Mouse (Mus musculus) lung, postnatal 36 days (tissue): Measurements from ENCODE around the gene AI837181.
"Not testable (repeated sequence)": the region's sequence is repeated elsewhere in the genome, so short reads cannot be mapped to it uniquely, and the experiment has no call there.

ENCODE experiments used
- DNase-seq: peaks from one replicate; pipeline ENCODE4 v3.0.0; 2022; ENCODE audit warnings: mixed read lengths

Gene AI837181

GRCm38 (mm10) chr19:5424782-5425741, at the start of gene AI837181, which contains the start of gene Drap1:
TSS of gene AI837181 (plus strand) at chr19:5425144.
TSS of gene Drap1 (minus strand) at chr19:5424979.
- peak; percentile 95 for DNase-seq

GRCm38 (mm10) chr19:5377446-5377845, 47.5 kb upstream of the AI837181 start:
- no peak for DNase-seq

- no peak for DNase-seq
Observed at GRCm38 (mm10) chr19:5383326-5383725, 41.6 kb upstream of the AI837181 start.

DNA sequence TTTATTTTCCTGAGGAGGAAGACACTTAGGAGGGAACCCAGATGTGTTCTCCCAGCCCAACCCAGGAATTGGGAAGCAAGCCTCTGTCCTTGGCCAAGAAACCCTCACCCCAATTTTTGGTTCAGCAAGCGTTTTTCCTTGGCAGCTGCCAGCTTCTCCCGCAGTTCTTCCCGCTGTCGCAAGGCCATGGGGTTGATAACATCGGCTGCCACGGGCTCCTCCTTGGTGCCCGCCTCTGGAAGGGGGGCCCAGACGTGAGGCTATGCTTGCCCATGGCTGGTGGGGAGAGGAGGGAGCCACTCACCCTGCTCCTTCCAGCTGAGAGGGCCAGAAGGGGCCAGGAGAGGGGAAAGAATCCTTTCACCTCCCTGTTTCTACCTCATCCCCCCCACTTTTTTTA, 40.2 kb upstream of the AI837181 start:
- no peak for DNase-seq

DNA sequence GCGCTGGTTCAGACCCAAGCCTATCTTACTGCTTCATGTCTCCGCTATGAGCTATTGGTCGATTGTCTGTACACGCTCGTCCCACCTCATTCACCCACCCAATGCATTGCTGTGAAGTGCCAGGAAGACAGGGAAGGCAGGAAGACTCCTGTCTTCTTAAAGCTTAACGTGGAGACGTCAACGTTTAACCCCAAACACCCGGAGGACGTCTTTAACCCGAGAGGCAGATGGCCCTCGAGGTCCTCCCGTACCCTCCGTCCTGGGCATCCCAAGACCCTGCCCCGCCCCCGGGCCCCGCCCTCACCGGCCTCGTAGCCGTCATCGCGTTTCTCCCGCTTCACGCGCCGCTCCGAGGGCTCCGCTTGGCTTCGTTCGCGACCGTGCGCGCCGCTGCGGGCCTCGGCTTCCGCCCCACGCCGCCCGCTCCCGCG, 36.9 kb upstream of the AI837181 start:
- DNase-seq = no peak

DNA sequence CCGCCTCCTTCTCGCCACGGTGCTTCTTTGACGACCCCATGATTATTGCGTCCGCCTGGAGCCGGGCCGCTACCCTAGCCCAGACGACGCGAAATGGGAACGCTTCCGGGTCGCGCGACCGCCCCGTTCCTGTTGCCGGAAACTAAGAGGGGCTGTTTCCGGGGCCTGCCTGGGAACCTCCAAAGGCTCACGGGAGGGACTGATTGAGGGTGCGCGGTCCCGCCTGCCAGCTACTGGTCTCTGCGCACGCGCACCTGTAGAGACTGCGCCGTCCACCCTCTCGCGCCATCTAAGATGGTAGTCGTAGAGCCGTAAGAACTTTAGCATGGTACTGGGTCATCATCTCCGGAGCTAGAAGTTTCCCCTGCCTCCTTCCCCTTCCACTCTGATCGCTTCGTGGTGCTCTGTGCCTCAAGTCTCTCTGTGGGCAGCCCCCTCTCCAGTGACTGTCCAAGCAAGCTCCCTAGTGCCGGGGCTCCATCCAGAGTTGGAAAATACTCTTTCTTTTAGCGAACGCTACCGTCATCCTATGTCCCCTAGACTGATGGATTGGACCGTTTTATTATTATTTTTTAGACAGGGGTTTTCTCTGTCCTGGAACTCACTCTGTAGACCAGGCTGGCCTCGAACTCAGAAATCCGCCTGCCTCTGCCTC, 36.2 kb upstream of the AI837181 start, which contains the start of gene Sart1:
Sart1 (minus strand) TSS at position 116 of the 655 bp plus-strand sequence.
- DNase-seq = peak; percentile 97

- DNase-seq = peak; percentile 60
Observed at GRCm38 (mm10) chr19:5389647-5390046, 35.3 kb upstream of the AI837181 start.

DNA sequence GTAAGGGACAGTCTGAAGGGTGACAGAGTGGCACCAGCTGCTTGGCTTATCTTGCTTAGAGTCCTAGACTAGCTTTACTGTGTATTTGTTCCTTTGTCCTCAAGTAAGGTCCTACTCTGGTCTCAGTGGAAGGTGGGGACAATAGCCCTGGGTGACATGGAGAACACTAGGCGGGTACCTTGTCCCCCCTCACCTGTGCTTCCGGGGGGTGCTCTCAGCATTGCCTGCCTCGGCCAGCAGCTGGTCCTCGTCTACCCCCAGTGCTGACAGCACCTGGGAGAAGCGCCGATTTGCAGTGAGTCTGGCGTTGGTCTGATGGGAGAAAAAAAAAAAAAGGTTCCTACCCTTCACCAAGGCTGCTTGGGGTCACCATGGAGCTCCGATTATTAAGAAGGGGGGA, 34.5 kb upstream of the AI837181 start:
- DNase-seq = no peak

- DNase-seq = peak; percentile 68
Observed at GRCm38 (mm10) chr19:5392892-5393291, 32.1 kb upstream of the AI837181 start.

DNA sequence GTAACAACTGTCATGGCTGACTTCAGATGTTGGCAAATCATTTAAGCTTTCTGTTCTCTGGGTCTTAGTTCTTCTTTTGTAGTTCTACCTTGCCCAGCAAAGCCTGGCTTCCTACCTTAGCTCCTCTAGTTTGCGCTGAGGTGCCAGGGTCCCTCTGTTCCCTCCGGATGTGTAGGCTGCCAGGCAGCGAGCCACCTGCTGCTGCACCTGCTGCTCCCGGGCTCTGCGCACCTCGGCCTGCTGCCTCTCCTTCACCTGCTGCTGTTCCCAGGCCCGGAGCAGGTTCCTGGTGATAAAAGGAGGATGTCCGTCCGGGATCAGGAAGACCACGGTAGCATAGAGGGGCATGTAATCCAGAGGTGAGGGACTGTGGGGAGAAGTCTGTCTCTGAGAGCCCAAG, 30.8 kb upstream of the AI837181 start:
- DNase-seq = no peak

DNA sequence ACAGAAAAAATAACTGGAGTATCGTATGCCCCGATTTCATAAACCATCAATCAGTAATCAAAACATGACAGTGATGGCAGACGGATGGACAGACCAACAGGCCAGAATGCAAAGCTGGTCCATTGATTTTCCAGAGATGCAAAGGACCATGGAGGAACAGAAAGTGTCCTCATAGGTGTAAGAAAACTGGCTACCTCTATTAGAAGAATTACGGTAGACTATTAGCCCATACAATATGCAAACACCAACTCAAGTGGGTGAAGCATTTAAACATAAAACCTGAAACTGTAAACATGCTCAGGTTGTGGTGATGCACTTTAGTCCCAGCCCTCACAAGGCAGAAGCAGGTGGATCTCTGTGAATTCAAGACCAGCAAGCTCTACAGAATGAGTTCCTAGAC, 29.6 kb upstream of the AI837181 start:
- DNase-seq = no peak

DNA sequence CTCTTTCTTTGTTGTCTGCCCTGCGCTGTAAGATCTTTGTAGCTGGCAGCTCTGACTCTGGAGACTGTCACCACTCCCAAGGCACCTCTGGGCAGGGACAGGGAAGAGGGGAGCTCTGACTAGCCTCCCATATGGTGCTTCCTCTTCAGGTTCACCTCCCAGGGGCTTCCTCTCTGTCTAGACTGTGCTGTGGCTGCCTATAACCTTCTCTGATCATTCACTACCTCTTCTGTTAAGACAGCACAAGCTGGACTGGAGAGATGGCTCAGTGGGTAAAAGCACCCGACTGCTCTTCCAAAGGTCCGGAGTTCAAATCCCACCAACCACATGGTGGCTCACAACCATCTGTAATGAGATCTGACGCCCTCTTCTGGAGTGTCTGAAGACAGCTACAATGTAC, 23.9 kb upstream of the AI837181 start:
- DNase-seq = not testable (repeated sequence)

DNA sequence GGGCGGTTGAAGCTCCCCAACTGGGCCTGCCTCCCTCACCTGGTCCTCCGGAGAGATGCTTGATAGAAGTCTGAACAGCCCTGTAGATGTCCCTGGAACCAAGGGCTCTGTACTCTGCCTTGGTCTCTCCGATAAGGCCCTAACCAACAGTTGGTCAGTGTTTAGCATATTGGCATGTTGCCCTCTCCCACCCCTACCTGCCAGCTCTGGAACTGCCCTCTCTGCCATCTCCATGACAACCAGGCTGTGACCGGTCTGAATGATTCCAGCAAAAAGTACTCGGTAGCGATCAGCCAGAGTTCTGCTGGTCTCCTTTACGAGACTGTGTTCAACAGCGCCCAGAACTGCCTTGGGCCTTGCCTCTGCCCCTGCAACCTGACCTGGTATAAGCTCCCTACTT, 22.7 kb upstream of the AI837181 start, which contains the start of gene Tsga10ip:
Tsga10ip (minus strand) TSS at position 234 of the 400 bp plus-strand sequence.
- DNase-seq = no peak

DNA sequence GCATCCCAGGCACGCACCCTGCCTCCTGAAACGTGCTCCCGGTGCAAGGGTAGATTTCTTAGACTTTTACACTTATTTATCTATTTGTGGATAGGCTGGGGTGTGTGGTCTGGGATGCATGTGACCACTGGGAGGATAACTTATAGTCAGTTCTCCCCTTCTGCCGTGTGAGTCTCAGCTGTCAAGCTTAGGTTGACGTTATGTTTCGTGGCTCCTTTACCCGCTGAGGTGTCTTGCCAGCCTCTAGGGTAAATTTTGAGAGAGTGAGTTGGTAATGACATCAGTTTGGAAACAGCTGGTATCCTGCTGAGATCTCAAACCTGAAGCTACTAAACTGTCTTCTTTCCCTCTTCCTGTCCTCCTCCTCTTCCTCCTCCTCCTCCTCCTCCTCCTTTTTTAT, 19.0 kb upstream of the AI837181 start:
- no peak for DNase-seq

GRCm38 (mm10) chr19:5406531-5407126, 18.3 kb upstream of the AI837181 start:
- DNase-seq = peak; percentile 71

DNA sequence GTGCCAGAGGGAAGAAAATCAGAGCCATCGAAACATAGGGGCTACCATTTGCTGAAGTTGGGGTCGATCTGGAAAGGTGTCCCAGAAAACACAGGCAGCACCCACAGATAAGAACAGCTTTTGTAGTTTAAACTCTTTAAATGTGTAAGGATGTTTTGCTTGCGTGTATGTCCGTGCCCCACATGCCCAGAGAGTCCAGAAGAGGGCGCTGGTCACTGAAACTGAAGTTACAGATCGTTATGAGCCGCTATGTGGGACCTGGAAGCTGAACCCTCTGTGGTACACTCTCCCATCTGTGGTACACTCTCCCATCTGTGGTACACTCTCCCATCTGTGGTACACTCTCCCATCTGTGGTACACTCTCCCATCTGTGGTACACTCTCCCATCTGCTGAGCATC, 17.8 kb upstream of the AI837181 start:
- peak; percentile 82 for DNase-seq

DNA sequence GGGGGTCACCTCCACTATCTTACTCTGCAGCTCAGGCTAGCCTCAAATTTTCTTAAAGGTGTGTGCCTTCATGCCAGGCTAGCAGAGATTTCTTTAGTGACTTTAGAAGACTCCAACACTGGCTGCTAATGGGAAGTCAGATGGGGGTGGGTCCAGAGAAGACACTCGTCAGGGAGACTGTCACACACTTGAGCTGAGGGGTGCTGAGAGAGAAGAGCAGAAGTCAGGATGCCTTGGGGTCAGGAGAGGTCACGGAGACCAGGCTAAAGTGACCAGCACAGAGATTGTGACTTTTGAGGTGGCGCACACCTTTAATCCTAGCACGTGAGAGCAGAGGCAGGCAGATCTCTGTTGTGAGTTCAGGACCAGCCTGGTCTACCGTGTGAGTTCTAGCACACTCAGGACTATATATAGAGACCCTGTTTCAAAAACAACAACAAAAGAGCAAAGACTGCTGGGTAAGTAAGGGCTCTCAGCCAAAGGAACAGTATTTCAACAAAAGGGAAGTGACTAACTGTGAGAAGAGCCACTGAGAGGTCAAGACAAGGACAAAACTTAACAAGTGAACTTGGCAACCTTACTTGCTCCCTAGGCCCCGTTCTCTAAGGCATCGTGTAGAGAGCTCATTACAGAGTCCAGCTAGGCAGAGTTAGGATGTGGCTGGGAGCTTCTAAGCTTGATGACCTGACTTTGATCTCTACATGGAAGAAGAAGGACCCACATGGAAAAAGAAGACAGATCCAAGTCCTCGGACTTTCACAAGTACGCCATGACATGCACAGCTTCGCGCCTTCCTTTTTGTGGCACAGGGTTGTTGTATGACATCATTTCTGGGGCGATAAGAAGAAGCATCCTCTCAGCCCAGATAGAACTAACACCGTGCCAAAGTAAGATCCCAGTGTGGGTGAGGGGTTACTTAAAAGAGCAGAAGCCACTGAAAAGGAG, 16.6 kb upstream of the AI837181 start:
- peak; percentile 64 for DNase-seq

- DNase-seq = peak; percentile 59
Observed at GRCm38 (mm10) chr19:5409068-5409467, 15.9 kb upstream of the AI837181 start.

GRCm38 (mm10) chr19:5410641-5411040, 14.3 kb upstream of the AI837181 start:
- no peak for DNase-seq

DNA sequence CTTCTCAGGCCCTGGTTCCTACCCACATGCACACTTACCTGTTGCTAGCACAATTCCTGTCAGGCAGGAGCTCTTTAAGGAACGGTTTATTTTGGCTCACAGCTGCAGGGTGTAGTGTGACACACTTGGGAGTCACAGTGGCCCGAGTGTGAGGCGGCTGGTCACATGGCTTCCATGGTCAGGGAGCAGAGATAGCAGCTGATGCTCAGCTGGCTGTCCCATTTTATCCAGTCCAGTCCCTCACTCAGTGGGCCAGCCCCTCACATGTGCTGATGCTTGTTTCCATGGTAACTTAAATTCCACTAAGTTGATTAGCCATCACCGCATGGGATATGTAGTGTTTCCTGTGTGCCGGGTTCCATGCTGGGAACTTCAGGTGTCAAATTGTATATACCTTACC, 13.0 kb upstream of the AI837181 start:
- no peak for DNase-seq

DNA sequence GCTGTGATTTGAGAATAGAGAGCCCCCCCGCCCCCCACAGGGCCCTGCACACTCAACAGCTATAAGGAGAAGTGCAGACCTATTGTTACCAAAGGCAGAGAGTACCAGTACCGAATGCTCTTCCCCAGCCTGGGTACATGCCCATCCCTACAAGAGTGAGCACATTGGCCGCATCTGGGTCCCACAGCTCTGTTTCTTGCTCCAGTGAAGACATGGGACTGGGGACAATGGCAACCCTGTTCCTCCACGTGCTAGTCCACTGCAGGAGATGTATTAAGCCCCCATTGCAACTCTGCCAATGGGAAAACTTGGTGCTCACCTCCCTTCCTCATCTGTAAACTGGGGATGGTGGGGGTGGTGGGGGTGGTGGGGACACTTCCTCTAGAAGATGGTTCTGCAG, 11.1 kb upstream of the AI837181 start:
- DNase-seq = no peak

- peak; percentile 69 for DNase-seq
Observed at GRCm38 (mm10) chr19:5414534-5414957, 10.4 kb upstream of the AI837181 start.
